Mouse (Mus musculus): ENCODE measurements at regions not wholly inside any gene's neighbourhood (a gene's known extent, or its start where the extent isn't known, plus 50 kb on each side); places are given as distances from the start of the nearest gene placed in this dataset.

- Histone ChIP-seq H3K4me2 (ENCODE audit: low read depth, low read length) (no peak overlapping the region), H3K4me1 (ENCODE audit: control insufficient read depth, insufficient read depth) (0 out of 2 replicates have a peak, but pooled peaks cover 5% of the 10 kb centered on the region), H3K27me3 (ENCODE audit: control insufficient read depth, insufficient read depth, low read length) (0 out of 2 replicates have a peak, but pooled peaks cover 5% of the 10 kb centered on the region), H3K9ac (replicated peaks; ENCODE audit: low read depth, low read length) (no peak overlapping the region), H3K27ac (ENCODE audit: low read depth) (no peak overlapping the region), H3K36me3 (replicated peaks; ENCODE audit: control insufficient read depth, insufficient read depth, low read length) (no peaks in the 10 kb centered on the region), H3K9me3 (replicated peaks; ENCODE audit: control insufficient read depth, low read length) (no peaks in the 10 kb centered on the region), H3K4me3 (ENCODE audit: low read depth, low read length) (no peak overlapping the region)
- ATAC-seq (ENCODE audit: insufficient read depth, low read depth): no peak
- WGBS: 76% methylated on average over 8 of the region's 8 CpGs
- TF ChIP-seq CTCF (IDR thresholded peaks at IDR 0.05; ENCODE audit: low read depth): no peak
- no peak for TF ChIP-seq EP300 (IDR thresholded peaks at IDR 0.05; ENCODE audit: low read depth)
- no peak for DNase-seq (ENCODE audit: low spot score)
Observed at GRCm38 (mm10) chr2:105607969-105608538, 60.6 kb upstream of the Pax6 start.

DNA sequence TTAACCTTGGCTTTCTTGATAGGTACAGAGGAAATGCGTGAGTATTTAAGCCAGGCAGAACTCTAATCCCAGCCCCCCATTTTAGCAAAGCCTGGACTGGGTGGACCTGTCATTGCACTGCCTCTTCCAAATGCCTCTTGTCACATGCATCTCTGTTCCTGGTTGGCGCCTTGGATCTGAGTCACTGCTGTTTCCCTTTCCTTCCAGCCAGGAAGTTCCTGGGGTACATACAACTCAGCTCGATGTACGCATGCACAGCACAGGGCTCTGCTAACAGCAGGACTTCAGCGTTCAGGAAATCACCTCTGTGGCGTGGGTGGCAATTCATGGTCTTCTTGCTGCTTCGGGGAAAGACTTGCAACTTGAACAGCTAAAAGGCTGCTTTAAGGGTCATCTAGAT lies 59.9 kb upstream of the Pax6 start:
- no peak for ATAC-seq (ENCODE audit: insufficient read depth, low read depth)
- Histone ChIP-seq H3K4me3 (ENCODE audit: low read depth, low read length) (no peak overlapping the region), H3K36me3 (replicated peaks; ENCODE audit: control insufficient read depth, insufficient read depth, low read length) (no peaks in the 10 kb centered on the region), H3K9me3 (replicated peaks; ENCODE audit: control insufficient read depth, low read length) (no peaks in the 10 kb centered on the region), H3K4me1 (ENCODE audit: control insufficient read depth, insufficient read depth) (0 out of 2 replicates have a peak, but pooled peaks cover 5% of the 10 kb centered on the region), H3K9ac (replicated peaks; ENCODE audit: low read depth, low read length) (no peak overlapping the region), H3K4me2 (ENCODE audit: low read depth, low read length) (no peak overlapping the region), H3K27me3 (ENCODE audit: control insufficient read depth, insufficient read depth, low read length) (0 out of 2 replicates have a peak, but pooled peaks cover 5% of the 10 kb centered on the region), H3K27ac (ENCODE audit: low read depth) (no peak overlapping the region)
- TF ChIP-seq EP300 (IDR thresholded peaks at IDR 0.05; ENCODE audit: low read depth) (no peak), CTCF (IDR thresholded peaks at IDR 0.05; ENCODE audit: low read depth) (no peak)
- DNase-seq (ENCODE audit: low spot score): no peak
- 62% methylated on average over 7 of the region's 7 CpGs for whole genome bisulfite sequencing

DNA sequence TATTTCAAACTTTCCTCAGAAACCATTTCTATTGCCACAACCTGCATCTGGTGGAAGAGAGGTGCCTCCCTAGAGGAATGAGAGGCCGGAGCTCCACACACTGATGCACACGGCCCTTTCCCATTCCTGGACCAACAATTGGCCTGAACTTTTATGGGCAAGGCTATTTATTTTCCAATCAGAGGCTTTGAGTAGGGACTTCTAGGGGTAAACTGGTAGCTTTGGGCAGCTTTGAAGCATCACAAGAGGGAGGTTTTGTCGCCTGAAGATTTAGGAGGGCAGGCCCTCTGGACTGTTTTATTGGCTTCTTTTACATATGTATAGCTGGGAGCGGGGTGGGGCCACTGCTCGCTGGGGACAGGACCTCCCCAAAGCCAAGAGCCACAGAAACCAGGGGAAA lies 57.7 kb upstream of the Pax6 start:
- H3K4me1 ChIP-seq (ENCODE audit: control insufficient read depth, insufficient read depth): 0 out of 2 replicates have a peak, but pooled peaks cover 5% of the 10 kb centered on the region
- no peaks in the 10 kb centered on the region for H3K36me3 ChIP-seq (replicated peaks; ENCODE audit: control insufficient read depth, insufficient read depth, low read length)
- DNase-seq (ENCODE audit: low spot score): no peak
- no peak overlapping the region for H3K27ac ChIP-seq (ENCODE audit: low read depth)
- no peak for TF ChIP-seq CTCF (IDR thresholded peaks at IDR 0.05; ENCODE audit: low read depth)
- TF ChIP-seq EP300 (IDR thresholded peaks at IDR 0.05; ENCODE audit: low read depth): no peak
- 0 out of 2 replicates have a peak, but pooled peaks cover 5% of the 10 kb centered on the region for H3K27me3 ChIP-seq (ENCODE audit: control insufficient read depth, insufficient read depth, low read length)
- H3K4me3 ChIP-seq (ENCODE audit: low read depth, low read length): no peak overlapping the region
- H3K9me3 ChIP-seq (replicated peaks; ENCODE audit: control insufficient read depth, low read length): no peaks in the 10 kb centered on the region
- WGBS: 78% methylated on average over 5 of the region's 5 CpGs
- no peak for ATAC-seq (ENCODE audit: insufficient read depth, low read depth)
- no peak overlapping the region for H3K9ac ChIP-seq (replicated peaks; ENCODE audit: low read depth, low read length)
- H3K4me2 ChIP-seq (ENCODE audit: low read depth, low read length): no peak overlapping the region

DNA sequence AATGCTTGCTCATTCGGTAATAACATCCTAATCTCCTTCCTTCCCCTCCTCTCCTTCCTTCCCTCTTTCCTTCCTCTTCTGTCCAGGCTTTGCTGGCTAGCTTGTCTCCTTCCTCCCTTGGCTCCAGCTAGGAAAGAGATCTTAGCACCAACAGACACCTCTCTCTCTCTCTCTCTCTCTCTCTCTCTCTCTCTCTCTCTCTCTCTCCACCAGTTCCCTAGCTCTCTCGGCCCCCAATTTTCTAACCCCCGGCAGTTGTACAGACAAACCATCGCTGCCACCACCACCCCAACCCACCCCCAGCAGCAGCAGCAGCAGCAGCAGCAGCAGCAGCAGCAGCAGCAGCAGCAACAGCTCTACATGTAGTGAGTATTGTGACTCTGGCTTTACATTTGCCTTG lies 57.0 kb upstream of the Pax6 start:
- Histone ChIP-seq H3K4me2 (ENCODE audit: low read depth, low read length) (no peak overlapping the region), H3K36me3 (replicated peaks; ENCODE audit: control insufficient read depth, insufficient read depth, low read length) (no peaks in the 10 kb centered on the region), H3K9me3 (replicated peaks; ENCODE audit: control insufficient read depth, low read length) (no peaks in the 10 kb centered on the region), H3K27ac (ENCODE audit: low read depth) (no peak overlapping the region), H3K4me1 (ENCODE audit: control insufficient read depth, insufficient read depth) (0 out of 2 replicates have a peak, but pooled peaks cover 5% of the 10 kb centered on the region), H3K9ac (replicated peaks; ENCODE audit: low read depth, low read length) (no peak overlapping the region), H3K4me3 (ENCODE audit: low read depth, low read length) (no peak overlapping the region), H3K27me3 (ENCODE audit: control insufficient read depth, insufficient read depth, low read length) (0 out of 2 replicates have a peak, but pooled peaks cover 5% of the 10 kb centered on the region)
- ATAC-seq (ENCODE audit: insufficient read depth, low read depth): no peak
- DNase-seq (ENCODE audit: low spot score): no peak
- no peak for TF ChIP-seq CTCF (IDR thresholded peaks at IDR 0.05; ENCODE audit: low read depth)
- 28% methylated on average over 4 of the region's 4 CpGs for WGBS

DNA sequence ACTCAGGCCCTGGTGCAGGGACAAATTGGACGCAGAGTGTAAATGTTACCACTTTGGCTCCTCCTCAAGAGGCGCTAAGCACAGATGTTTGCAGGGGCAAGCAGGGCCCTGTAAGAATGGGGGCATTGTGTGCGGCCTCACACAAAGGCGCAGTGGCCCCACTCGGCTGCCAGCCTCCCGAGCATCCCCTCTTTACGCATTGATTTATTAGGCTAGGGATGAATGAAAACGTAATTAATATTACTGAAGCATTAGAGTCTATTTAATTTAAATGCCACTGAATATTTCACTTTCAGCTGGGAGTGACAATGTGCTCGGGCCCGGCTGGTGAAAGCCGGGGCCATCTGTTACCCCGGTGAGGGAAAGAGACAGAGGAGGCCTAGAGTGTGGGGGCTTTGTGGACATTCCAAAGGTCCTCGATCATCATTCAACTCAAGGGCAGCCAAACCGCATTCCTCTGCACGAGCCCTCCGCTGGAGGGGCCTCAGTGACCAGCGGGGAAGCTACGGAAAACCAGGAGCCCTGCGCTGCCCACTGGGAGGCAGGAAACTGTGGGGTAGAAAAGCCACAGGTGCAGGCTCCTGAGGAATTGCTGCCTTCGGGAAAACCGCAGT lies 56.5 kb upstream of the Pax6 start:
- TF ChIP-seq CTCF (IDR thresholded peaks at IDR 0.05; ENCODE audit: low read depth): no peak
- TF ChIP-seq EP300 (IDR thresholded peaks at IDR 0.05; ENCODE audit: low read depth): no peak
- DNase-seq (ENCODE audit: low spot score) (no peak), ATAC-seq (ENCODE audit: insufficient read depth, low read depth) (no peak)
- 15% methylated on average over 21 of the region's 21 CpGs for WGBS
- Histone ChIP-seq H3K9me3 (replicated peaks; ENCODE audit: control insufficient read depth, low read length) (no peaks in the 10 kb centered on the region), H3K27me3 (ENCODE audit: control insufficient read depth, insufficient read depth, low read length) (0 out of 2 replicates have a peak, but pooled peaks cover 5% of the 10 kb centered on the region), H3K9ac (replicated peaks; ENCODE audit: low read depth, low read length) (no peak overlapping the region), H3K4me3 (ENCODE audit: low read depth, low read length) (no peak overlapping the region), H3K4me1 (ENCODE audit: control insufficient read depth, insufficient read depth) (0 out of 2 replicates have a peak, but pooled peaks cover 5% of the 10 kb centered on the region), H3K27ac (ENCODE audit: low read depth) (no peak overlapping the region), H3K4me2 (ENCODE audit: low read depth, low read length) (peak overlapping the region; percentile 18; the same call in 1 of the 2 replicates), H3K36me3 (replicated peaks; ENCODE audit: control insufficient read depth, insufficient read depth, low read length) (no peaks in the 10 kb centered on the region)

Data from heart, postnatal 0 days (tissue).